Mouse (Mus musculus): ENCODE measurements around the gene Mms22l. TPM values are rescaled to one million over a fixed set of nuclear protein-coding genes. Genes with fewer than 3 reads are reported as not detected.
A peak's percentile ranks its signal among the peaks of the same experiment; 100 is the strongest.
"Not testable (repeated sequence)": the region's sequence is repeated elsewhere in the genome, so short reads cannot be mapped to it uniquely, and the experiment has no call there.

The Mms22l gene
- 8.1 and 8.3 TPM in 2 replicates for total RNA-seq (2021)
- long read RNA-seq, partial matches to known transcripts = 1 of 3 reads
- long read RNA-seq, other reads (novel, unspliced or antisense) = 0 of 3 reads

- DNase-seq = peak; percentile 96
These were observed at the start of gene Mms22l for GRCm38 (mm10) chr4:24496116-24496952. Gene Mms22l, plus strand, starts transcription at chr4:24496451.

GRCm38 (mm10) chr4:24484046-24484445, 12.2 kb upstream of the Mms22l start:
- DNase-seq = not testable (repeated sequence)

GRCm38 (mm10) chr4:24496953-24497319, 685 bp downstream of the Mms22l start:
- DNase-seq = no peak

GRCm38 (mm10) chr4:24509195-24509594, 12.9 kb downstream of the Mms22l start:
- DNase-seq = no peak

GRCm38 (mm10) chr4:24536989-24537388, 40.7 kb downstream of the Mms22l start:
- DNase-seq = no peak

- no peak for DNase-seq
These were observed 47.2 kb downstream of the Mms22l start for GRCm38 (mm10) chr4:24543421-24543820.

GRCm38 (mm10) chr4:24544677-24545151, 48.5 kb downstream of the Mms22l start:
- DNase-seq = peak; percentile 26

GRCm38 (mm10) chr4:24556116-24556820, 60.0 kb downstream of the Mms22l start:
- DNase-seq = no peak

GRCm38 (mm10) chr4:24557149-24557548, 60.9 kb downstream of the Mms22l start:
- no peak for DNase-seq

GRCm38 (mm10) chr4:24568026-24568425, 71.8 kb downstream of the Mms22l start:
- DNase-seq = no peak

GRCm38 (mm10) chr4:24568989-24569556, 72.8 kb downstream of the Mms22l start:
- no peak for DNase-seq

- DNase-seq = peak; percentile 84
These were observed 78.0 kb downstream of the Mms22l start for GRCm38 (mm10) chr4:24574276-24574675.

GRCm38 (mm10) chr4:24577594-24577993, 81.3 kb downstream of the Mms22l start:
- DNase-seq = no peak

- no peak for DNase-seq
These were observed 86.0 kb downstream of the Mms22l start for GRCm38 (mm10) chr4:24582295-24582694.

GRCm38 (mm10) chr4:24583997-24584396, 87.7 kb downstream of the Mms22l start:
- DNase-seq = no peak

GRCm38 (mm10) chr4:24594824-24595223, 98.6 kb downstream of the Mms22l start:
- no peak for DNase-seq

GRCm38 (mm10) chr4:24596942-24597611, 100.8 kb downstream of the Mms22l start:
- DNase-seq = no peak

GRCm38 (mm10) chr4:24598637-24599036, 102.4 kb downstream of the Mms22l start:
- DNase-seq = no peak

- DNase-seq = no peak
These were observed 105.5 kb downstream of the Mms22l start for GRCm38 (mm10) chr4:24601711-24602110.

- no peak for DNase-seq
These were observed 112.8 kb downstream of the Mms22l start for GRCm38 (mm10) chr4:24609085-24609484.

- no peak for DNase-seq
These were observed 113.3 kb downstream of the Mms22l start for GRCm38 (mm10) chr4:24609564-24609963.

- DNase-seq = no peak
These were observed 123.8 kb downstream of the Mms22l start for GRCm38 (mm10) chr4:24620005-24620404.
